Mouse (Mus musculus): Measurements from ENCODE around the gene Crkl.

GRCm38 (mm10) chr16:17511431-17511830 lies 59.6 kb downstream of the Crkl start:
- TF ChIP-seq POLR2A (IDR thresholded peaks at IDR 0.05; ENCODE audit: extremely low read depth, insufficient read depth, low read length) = no peak
- TF ChIP-seq CTCF (IDR thresholded peaks at IDR 0.05; ENCODE audit: low read depth, low read length) = no peak
